Mouse (Mus musculus) frontal cortex, postnatal 25 days (tissue): ENCODE data around the gene Ovol2.

Experiments
- DNase-seq, 2 experiments: peaks; one replicate each; pipeline ENCODE4 v3.0.0; 2022; ENCODE audit warnings: low spot score in 2 of 2

Ovol2 gene

GRCm38 (mm10) chr2:144268446-144269305, 63.3 kb downstream of the Ovol2 start:
- DNase-seq = no peak

- no peak for DNase-seq
Observed at GRCm38 (mm10) chr2:144267731-144268015, 64.3 kb downstream of the Ovol2 start.

- DNase-seq = no peak
Observed at GRCm38 (mm10) chr2:144267004-144267730, 64.8 kb downstream of the Ovol2 start.

GRCm38 (mm10) chr2:144265916-144266683, 65.8 kb downstream of the Ovol2 start:
- no peak for DNase-seq

- no peak for DNase-seq
Observed at GRCm38 (mm10) chr2:144265120-144265488, 66.8 kb downstream of the Ovol2 start.

GRCm38 (mm10) chr2:144264398-144265119, 67.4 kb downstream of the Ovol2 start:
- DNase-seq = no peak

- no peak for DNase-seq
Observed at GRCm38 (mm10) chr2:144262837-144263236, 69.1 kb downstream of the Ovol2 start.
